Mouse (Mus musculus): Measurements from ENCODE around the gene Ntm.

Ntm gene

GRCm38 (mm10) chr9:29802990-29803737, 159.8 kb downstream of the Ntm start:
- in situ Hi-C loops (cut with MseI, MboI): no loop called here

GRCm38 (mm10) chr9:29802071-29802705, 160.8 kb downstream of the Ntm start:
- in situ Hi-C loops (cut with MseI, MboI): no loop called here

GRCm38 (mm10) chr9:29796281-29796680, 166.7 kb downstream of the Ntm start:
- in situ Hi-C loops (cut with MseI, MboI): no loop called here

GRCm38 (mm10) chr9:29791199-29791915, 171.6 kb downstream of the Ntm start:
- in situ Hi-C loops (cut with MseI, MboI): no loop called here

- in situ Hi-C loops (cut with MseI, MboI): no loop called here
Observed at GRCm38 (mm10) chr9:29790017-29790416, 172.9 kb downstream of the Ntm start.

- in situ Hi-C loops (cut with MseI, MboI): no loop called here
Observed at GRCm38 (mm10) chr9:29788855-29789254, 174.1 kb downstream of the Ntm start.

GRCm38 (mm10) chr9:29787408-29787807, 175.5 kb downstream of the Ntm start:
- in situ Hi-C loops (cut with MseI, MboI): no loop called here

- in situ Hi-C loops (cut with MseI, MboI): no loop called here
Observed at GRCm38 (mm10) chr9:29782697-29783096, 180.2 kb downstream of the Ntm start.

- in situ Hi-C loops (cut with MseI, MboI): no loop called here
Observed at GRCm38 (mm10) chr9:29779739-29780138, 183.2 kb downstream of the Ntm start.

- in situ Hi-C loops (cut with MseI, MboI): no loop called here
Observed at GRCm38 (mm10) chr9:29776951-29777350, 186.0 kb downstream of the Ntm start.

GRCm38 (mm10) chr9:29776542-29776941, 186.4 kb downstream of the Ntm start:
- in situ Hi-C loops (cut with MseI, MboI): no loop called here

GRCm38 (mm10) chr9:29776030-29776429, 186.9 kb downstream of the Ntm start:
- in situ Hi-C loops (cut with MseI, MboI): no loop called here

GRCm38 (mm10) chr9:29772625-29773388, 190.1 kb downstream of the Ntm start:
- in situ Hi-C loops (cut with MseI, MboI): no loop called here

GRCm38 (mm10) chr9:29771870-29772269, 191.1 kb downstream of the Ntm start:
- in situ Hi-C loops (cut with MseI, MboI): no loop called here

- in situ Hi-C loops (cut with MseI, MboI): no loop called here
Observed at GRCm38 (mm10) chr9:29771071-29771785, 191.7 kb downstream of the Ntm start.

- in situ Hi-C loops (cut with MseI, MboI): no loop called here
Observed at GRCm38 (mm10) chr9:29769361-29769760, 193.6 kb downstream of the Ntm start.

GRCm38 (mm10) chr9:29765990-29766980, 196.7 kb downstream of the Ntm start:
- in situ Hi-C loops (cut with MseI, MboI): no loop called here

- in situ Hi-C loops (cut with MseI, MboI): no loop called here
Observed at GRCm38 (mm10) chr9:29763338-29763737, 199.6 kb downstream of the Ntm start.

- in situ Hi-C loops (cut with MseI, MboI): no loop called here
Observed at GRCm38 (mm10) chr9:29761952-29762586, 200.9 kb downstream of the Ntm start.

- in situ Hi-C loops (cut with MseI, MboI): no loop called here
Observed at GRCm38 (mm10) chr9:29761511-29761910, 201.4 kb downstream of the Ntm start.
